Mouse (Mus musculus) granulocyte monocyte progenitor cell, adult 5-6 weeks (primary cell): ENCODE measurements at regions not wholly inside any gene's neighbourhood (a gene's known extent, or its start where the extent isn't known, plus 50 kb on each side); places are given as distances from the start of the nearest gene placed in this dataset.

Source experiments
- ATAC-seq: replicated peaks from 2 replicates; pipeline ENCODE4 v1.8.0; 2016; ENCODE audit warnings: mild to moderate bottlenecking, moderate TSS enrichment, inconsistent platforms; ENCODE audit not compliant: poor library complexity, severe bottlenecking

DNA sequence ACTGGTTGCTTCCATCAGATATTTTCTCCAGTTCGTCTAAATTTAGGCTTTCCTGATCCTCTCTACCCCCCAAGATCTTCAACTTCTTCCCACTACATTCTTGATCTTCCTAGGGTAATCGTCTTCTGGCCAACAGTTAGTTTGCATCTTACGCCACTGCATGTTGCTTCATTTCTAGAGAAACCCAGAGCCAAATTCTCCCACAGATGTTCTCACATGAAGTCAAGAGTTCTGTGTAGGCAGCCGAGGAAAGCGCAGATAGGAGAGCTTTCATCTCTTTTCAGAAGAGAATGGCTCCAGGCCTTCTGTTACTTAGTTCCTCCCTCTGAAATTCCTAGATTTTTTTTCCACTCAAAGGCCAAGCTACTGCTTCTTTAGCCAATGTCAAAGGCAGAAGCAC, 179.9 kb downstream of the Fgf10 start:
- ATAC-seq = no peak

DNA sequence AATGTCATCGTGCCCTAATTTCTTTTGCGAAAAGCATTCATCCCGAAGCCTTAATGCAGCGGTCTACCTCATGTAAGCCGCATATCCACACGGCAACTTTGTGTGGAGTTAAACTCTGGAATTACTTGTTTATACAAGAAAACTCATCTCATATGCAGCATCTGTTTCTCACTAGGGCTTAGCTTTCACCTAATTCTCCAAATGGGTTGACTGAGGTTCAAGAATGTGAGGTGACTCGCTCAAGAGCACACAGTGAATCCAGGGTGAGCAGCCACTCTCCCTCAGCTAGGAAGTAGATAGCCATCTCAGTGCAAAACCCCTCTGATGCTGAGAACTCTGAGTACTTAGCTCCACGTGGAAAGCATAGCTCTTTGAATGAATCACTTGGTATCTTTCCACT, 181.1 kb downstream of the Fgf10 start:
- ATAC-seq = no peak

DNA sequence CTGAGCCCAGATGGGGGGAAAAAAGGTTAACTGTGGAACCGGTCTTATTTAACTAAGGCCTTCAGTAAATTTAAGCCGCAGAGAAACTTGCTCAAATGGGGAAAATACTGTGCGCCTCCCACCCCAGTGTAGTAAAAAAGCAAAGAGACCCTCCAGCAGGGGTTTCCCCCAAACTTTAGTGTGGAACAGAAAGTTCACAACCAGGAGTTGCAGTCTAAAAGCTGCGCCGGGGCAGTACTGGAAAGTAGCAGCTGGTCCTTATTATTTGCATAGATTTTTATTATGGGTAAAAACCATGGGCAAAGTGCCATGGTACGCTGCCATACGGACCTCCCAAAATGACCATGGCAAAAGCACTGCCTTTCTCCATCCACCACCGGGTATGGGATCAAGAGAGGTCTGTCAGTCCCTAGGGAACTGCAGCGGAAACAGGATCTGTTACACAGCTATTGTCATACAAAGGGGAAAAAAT, 216.8 kb downstream of the Fgf10 start:
- ATAC-seq = no peak

DNA sequence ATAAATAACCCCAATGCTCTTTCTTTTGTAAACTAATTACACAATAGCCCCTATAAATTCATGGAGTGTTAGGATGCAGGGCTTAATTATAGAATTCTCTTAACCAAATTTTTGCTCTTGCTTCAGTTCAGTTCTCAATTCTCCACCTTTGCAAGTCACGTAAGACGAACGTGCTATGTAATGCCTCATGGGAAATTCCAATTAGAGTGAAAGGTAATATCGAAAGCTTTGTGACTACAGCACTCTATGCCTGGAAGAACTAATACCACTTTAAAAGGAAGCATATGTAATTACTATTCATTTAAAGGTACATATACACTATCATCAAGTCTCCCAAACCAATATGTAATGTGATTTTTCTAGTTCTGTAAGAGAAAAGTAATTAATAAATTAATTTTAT, 225.5 kb downstream of the Fgf10 start:
- ATAC-seq = no peak

DNA sequence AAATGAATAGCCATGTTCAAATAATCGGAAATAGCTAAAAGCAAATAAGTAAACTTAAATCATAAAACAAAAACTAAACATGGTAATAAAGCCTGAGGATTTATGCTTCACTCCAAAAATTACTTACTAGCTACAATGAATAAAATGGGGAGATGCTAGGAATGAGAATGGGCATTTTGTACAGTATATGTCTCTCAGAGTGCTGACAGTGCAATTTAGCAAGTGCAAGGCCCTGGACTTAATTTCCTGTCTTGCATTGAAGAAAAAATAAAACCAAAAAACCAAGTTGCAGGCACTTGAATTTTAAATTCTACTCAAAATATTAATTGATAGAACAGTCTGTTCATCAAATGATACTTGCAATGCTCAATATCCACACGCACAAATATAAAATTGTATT, 232.4 kb downstream of the Fgf10 start:
- no peak for ATAC-seq

DNA sequence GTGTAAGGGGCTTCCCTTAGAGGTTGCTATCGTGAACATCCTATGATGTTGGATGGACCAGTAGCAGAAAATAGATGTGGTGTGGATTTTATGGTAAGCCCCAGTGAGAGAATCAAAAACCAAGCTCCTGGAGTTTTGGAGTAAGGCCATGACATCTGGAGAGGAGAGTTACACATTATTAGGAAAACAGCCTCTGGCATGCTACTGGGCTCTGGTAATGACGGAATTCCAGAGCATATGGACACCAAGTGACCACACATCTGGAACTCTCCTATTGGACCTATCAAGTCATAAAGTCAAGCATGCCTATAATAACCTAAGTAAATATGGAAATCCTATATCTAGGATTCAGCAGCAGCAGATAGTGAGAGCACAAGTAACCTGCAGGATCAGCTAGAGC, 240.8 kb downstream of the Fgf10 start:
- no peak for ATAC-seq

DNA sequence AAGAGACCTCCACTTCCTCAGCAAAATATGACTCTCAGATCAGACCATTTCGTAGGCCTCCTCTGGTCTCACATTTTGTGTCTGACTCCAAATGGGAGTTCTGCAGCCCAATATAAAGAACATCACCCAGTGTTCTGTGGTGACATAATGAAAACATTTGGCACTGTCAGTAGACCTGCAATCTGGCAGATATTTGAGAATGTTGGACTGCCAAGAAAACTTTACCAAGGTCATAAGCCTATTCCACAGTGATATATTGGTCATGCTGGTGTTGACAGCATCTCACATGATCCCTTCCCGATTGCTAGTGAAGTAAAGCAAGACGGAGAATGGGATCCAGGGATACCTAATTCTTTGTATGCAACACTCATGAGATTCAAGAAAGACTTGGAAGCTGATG, 271.2 kb downstream of the Fgf10 start:
- no peak for ATAC-seq

DNA sequence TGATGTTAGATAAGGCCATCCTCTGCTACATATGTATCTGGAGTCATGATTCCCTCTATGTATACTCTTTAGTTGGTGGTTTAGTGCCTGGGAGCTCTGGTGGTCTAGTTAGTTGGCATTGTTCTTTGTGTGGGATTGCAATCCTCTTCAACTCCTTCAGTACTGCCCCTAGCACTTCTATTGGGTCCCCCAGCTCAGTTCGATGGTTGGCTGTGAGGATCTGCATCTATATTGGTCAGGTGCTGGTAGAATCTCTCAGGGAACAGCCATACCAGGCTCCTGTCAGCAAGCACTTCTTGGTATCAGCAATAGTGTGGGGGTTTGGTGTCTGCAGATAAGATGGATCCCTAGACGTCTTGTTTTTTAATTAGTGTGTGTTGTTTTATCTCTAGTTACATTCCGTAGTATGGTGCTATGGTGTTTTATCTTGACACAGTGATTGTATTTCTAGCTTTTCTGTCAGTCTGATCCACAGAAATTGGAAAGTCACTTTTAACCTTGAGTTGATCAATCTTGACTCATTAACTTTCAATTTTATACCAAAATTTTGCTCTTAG, 296.6 kb downstream of the Fgf10 start:
- ATAC-seq = no peak

DNA sequence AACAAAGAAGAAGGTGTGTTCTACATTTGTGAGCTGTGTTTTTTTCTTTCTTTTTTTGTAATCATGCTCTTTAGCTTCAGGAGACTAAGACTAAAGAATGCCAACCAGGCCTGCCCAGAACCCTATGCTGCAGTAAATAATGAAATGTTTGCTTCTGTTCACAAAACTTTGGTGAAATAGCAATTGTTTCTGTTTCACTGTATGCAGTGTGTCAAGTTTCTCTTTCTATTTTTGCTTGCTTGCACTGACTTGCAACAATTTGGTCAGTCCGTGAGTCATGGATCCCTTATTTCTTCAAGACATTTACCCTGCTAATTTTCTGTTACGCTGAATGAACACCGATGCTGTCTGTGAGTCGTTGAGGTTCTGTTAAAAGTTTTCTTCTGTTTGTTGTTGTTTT, 298.1 kb downstream of the Fgf10 start:
- ATAC-seq = no peak

DNA sequence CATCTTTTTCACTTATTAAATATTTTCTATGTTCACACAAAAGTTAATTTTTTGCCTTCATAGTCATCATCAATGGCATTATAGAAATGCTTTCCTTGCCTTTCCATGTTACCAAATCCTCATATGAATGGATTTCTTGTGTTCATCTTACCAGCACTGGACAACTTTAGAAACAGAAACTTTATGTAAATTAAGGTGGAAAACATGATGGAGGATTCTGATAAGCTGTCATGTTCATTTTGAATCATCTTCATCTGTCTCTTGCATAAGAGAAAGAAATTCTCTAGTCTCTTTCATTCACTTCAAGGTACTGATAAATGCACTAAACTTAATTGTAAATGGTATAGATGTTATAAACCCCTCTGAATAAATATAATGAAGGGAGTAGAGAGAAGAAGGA, 305.4 kb downstream of the Fgf10 start:
- ATAC-seq = no peak

DNA sequence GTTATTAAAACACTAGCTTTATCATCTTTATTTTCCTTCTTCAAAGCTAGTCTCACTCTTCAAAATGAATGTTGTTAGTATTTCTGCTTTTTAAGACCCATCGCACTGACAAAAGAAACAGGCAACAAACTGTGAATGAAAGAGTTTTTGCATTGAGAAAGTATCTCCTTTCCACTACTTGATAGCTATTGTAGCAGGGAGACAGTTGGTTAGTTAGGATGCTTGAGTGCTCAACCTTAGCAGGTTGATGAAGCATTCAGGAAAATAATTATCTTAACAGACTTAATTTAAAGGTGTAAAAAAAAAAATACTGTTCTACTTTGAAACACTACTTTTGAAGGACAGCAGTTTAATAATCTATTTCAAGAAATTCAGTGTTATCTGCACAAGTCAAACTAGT, 305.9 kb downstream of the Fgf10 start:
- no peak for ATAC-seq

DNA sequence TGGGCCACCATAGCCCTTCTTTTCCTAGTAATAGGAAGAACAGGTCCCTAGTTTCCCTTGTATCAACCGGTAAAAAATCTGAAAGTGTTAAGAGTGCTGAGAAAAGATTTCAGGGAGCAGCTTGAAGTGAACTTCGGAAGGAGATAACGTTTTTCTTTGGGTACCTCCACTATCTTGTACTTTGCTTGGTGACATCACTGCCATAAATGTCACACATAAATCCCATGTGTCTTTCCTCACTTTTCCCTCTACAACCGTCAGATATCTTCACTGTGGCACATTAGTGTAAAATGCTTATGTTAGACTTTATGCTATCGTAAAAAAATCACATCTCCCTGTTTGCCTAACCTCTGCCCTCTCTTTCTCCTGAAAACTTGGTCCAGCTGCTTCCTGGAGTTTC, 309.9 kb downstream of the Fgf10 start:
- ATAC-seq = no peak

DNA sequence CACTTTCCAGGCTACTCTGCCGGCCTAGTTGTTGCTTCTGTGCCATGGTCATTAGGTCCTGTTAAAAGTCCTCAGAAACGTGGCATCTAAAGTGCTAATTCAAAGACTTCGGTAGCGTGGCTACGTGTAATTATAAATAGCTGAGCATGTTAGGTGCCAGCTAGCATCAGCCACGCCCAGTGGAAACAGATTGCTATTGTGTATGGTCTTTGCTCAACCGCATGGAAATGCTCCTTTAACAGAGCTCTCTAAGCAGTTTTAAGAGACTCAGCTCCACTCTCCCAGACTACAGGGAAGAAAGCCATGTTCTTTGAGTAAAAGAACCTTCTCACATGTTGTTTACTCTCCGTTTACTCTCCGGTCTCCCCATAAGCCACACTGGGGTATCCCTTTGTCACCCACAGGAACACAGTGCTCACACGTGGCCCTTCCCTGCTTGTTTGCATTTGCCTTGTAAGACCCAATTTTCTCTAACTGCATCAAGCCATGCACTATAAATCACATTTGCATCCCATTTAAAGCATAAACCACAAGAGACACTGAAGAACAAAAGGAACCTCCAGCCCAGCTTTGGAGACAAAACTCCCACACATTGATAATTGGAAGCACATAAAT, 311.7 kb downstream of the Fgf10 start:
- ATAC-seq = no peak

DNA sequence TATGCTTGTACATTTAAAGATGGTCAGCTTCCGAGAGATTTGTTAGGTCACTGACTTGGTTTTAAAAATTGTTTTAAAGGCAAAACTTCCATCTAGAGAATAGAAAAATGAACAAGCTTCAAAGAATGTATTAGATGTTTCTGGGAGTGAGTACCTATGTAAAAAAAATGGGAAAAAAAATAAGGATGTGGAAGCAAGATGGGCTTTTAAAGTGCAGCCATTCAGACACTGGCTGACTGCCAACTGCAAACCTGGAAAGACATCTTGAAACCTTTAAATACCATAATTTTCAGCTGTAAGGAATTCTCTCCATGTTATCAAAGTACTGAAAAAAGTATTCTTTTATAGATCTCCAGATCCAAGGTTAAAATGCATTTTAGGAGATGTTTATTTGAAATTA, 315.7 kb downstream of the Fgf10 start:
- no peak for ATAC-seq

DNA sequence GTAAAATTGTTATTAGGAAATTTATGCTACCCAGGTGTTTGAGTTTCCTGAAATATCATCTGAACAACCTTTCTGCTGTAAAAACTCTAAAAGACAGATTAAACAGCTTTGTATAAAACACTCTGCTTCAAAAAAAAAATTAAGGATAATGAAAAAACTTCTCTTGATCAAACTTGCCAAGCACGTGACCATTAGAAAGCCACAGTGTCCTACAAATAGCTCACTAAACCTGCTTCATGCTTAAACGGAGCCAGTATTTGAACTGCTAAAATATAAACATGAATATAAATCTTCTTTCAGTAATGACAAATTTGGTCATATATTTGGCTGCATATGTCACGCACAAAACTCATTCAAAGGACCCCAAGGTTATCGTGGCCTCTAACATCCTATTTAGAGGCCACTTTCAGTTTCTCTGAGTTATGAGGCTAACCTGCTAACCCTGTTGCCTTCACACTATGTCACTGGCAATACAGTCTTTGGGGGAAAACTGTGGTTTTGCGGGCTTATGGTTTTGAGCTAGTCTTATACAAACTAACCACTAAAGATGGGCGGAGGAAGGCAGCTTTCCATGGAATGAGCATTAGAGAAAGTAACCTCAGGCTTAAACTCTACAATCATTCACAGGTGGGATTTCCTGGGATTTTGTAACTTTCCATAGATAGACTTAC, 355.8 kb downstream of the Fgf10 start:
- no peak for ATAC-seq

DNA sequence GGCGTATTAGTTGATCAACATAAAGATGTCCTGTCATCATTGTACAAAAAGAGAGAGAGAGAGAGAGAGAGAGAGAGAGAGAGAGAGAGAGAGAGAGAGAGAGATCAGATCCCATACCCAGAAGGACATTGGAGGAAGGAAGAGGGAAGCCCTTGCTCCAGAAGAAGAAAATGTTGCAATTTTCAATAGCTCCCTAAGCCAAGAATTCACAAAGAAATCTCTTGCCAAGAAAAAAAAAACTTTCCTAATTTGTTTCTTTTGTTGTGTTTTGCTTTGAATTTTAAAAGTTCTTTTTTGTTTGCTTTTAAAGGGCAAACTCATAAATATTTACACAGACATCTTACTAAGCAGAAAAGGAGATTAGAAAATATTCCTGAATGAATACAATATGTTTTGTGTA, 370.0 kb downstream of the Fgf10 start:
- no peak for ATAC-seq

DNA sequence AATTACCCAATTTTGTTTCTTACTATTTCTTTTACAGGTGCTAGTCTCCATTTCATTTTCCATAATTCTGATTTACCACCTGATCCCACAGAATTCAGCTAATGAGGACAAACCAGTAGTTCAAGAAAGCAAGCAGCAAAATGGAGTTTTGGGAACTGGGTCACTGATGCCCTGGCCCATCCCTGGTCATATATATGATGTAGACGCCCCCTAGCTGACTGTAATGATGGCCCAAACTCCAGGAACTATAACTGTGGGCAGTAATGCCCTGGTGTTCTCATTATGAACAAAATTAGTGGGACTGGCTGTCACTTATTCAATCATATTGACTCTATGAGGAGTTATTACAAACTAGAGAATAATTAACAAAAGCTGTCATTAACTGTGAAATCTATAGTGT, 375.5 kb downstream of the Fgf10 start:
- ATAC-seq = no peak

DNA sequence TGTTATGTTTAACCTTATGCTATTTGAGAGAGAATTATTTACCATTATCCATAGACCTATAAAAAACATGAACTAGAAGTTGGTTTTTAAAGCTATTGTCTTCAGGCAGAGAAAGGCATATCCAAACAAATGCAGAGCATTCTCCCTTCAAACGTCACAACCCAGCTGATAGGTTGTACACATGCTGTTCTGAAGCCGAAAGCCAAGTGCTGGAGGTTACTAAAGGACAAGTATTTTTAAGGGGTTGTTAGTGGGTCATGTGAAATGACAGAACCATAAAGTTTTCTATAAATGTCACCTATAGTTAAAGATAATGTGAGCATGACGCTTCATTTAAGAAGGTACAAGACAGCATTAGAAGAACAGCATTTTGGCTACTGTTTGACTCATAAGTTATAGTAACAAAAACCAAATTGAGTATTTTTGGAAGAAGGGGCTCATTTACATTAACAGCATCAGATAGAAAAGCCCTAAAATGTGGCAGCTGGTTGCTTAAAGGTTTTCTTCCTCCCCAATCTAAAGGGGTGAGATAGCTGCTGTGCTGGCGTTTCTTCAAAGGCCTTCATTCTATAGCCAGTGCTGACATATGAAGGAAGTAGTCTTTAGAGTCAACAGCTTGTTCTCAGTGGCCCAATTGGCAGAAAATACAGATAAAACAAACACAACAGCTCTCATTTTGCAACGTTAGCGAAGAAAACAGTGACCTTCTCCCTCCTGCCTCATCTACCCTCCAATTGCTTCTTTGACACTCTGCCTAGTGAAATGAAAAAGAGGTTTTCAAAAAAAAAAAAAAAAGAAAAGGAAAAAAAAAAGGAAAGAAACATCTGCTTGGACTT, 359.4 kb upstream of the Paip1 start:
- no peak for ATAC-seq

DNA sequence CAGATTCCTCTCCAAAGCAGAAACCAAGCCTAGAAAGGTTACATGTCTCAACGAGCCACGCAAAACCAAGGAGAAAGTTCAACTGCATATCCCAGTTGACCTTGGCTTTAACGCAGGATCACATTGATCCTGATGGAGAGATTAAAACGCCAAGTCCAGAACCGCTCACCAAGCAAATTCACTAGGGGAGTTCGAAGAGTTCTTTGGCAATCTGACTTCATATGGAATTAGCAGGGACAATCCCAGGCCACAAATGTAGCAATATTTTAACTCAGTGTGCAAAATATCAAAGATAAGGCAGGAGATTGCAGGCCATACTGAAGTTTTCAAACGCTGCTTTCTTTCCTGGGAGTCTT, 358.8 kb upstream of the Paip1 start:
- no peak for ATAC-seq

DNA sequence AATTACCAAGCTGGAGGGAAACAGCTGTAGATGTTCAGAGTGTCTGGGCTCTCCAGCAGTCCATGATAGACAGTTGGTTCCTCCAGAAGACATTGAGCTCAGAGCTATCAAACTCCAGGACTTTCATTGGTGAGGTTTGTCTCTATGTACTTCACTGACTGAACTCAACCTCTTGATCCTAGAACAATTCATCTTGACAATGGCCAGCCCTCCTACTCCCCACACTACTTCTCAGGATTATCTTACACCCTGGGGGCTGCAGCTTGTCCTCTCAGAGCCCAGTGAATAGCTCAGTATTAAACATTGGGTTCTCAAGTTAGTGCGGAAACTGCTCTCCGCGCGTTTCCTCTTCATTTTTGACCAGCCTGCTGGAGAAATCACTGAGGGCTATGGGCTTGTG, 349.2 kb upstream of the Paip1 start:
- no peak for ATAC-seq

DNA sequence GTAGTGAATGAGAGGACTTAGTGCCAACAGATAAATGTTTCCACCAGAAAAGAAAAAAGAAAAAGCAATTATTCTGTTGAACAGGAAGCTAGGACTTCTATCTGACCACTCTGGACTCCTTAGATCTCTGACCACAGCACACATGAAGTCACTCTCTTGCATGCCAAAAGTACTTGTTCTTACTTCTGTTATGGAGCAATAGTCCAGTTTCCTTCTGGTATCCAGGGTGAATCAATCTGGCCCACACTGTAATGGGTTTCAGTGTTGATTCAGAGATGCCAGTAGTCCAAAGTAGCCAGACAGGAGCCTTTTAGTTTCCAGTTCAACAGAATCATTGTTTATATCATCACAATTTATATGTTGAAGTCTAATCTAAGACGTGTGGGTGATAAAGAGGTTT, 346.7 kb upstream of the Paip1 start:
- ATAC-seq = no peak
